Mouse (Mus musculus) cerebellum, postnatal 14 days (tissue): Measurements from ENCODE around the gene Kat6b.
"Not testable (repeated sequence)": the region's sequence is repeated elsewhere in the genome, so short reads cannot be mapped to it uniquely, and the experiment has no call there.

Source experiments
- DNase-seq, 2 experiments: peaks; one replicate each; pipeline ENCODE4 v3.0.0; 2021; ENCODE audit warnings: mixed read lengths in 2 of 2

Gene Kat6b

GRCm38 (mm10) chr14:21481231-21481630, at the start of gene Kat6b:
Gene Kat6b, plus strand, starts transcription at chr14:21481434.
- DNase-seq = no peak

- DNase-seq = no peak
Measured at GRCm38 (mm10) chr14:21433415-21433814, 47.8 kb upstream of the Kat6b start.

GRCm38 (mm10) chr14:21433995-21434394, 47.2 kb upstream of the Kat6b start:
- DNase-seq = no peak

- DNase-seq = no peak
Measured at GRCm38 (mm10) chr14:21434686-21435085, 46.5 kb upstream of the Kat6b start.

- DNase-seq = no peak
Measured at GRCm38 (mm10) chr14:21439785-21440184, 41.4 kb upstream of the Kat6b start.

GRCm38 (mm10) chr14:21440526-21440925, 40.7 kb upstream of the Kat6b start:
- no peak for DNase-seq

GRCm38 (mm10) chr14:21441772-21442533, 39.3 kb upstream of the Kat6b start:
- no peak for DNase-seq

- no peak for DNase-seq
Measured at GRCm38 (mm10) chr14:21452581-21452980, 28.7 kb upstream of the Kat6b start.

- no peak for DNase-seq
Measured at GRCm38 (mm10) chr14:21453896-21454295, 27.3 kb upstream of the Kat6b start.

- no peak for DNase-seq
Measured at GRCm38 (mm10) chr14:21455654-21456350, 25.4 kb upstream of the Kat6b start.

- DNase-seq = no peak
Measured at GRCm38 (mm10) chr14:21456526-21456925, 24.7 kb upstream of the Kat6b start.

- no peak for DNase-seq
Measured at GRCm38 (mm10) chr14:21457876-21458275, 23.4 kb upstream of the Kat6b start.

- no peak for DNase-seq
Measured at GRCm38 (mm10) chr14:21458696-21459095, 22.5 kb upstream of the Kat6b start.

GRCm38 (mm10) chr14:21459163-21459562, 22.1 kb upstream of the Kat6b start:
- DNase-seq = peak; percentile 52 to 65

GRCm38 (mm10) chr14:21462398-21462797, 18.8 kb upstream of the Kat6b start:
- DNase-seq = no peak

- no peak for DNase-seq
Measured at GRCm38 (mm10) chr14:21463117-21463712, 18.0 kb upstream of the Kat6b start.

GRCm38 (mm10) chr14:21470386-21470785, 10.8 kb upstream of the Kat6b start:
- no peak for DNase-seq

- no peak for DNase-seq
Measured at GRCm38 (mm10) chr14:21471975-21472374, 9.3 kb upstream of the Kat6b start.

GRCm38 (mm10) chr14:21474593-21475132, 6.6 kb upstream of the Kat6b start:
- DNase-seq = not testable (repeated sequence)

- DNase-seq = peak in 1 of 2 experiments; percentile 9
Measured at GRCm38 (mm10) chr14:21477181-21477580, 4.1 kb upstream of the Kat6b start.

- no peak for DNase-seq
Measured at GRCm38 (mm10) chr14:21479566-21479965, 1.7 kb upstream of the Kat6b start.

- no peak for DNase-seq
Measured at GRCm38 (mm10) chr14:21480191-21480590, 1.0 kb upstream of the Kat6b start.

GRCm38 (mm10) chr14:21484199-21484598, 3.0 kb downstream of the Kat6b start:
- DNase-seq = no peak

- DNase-seq = no peak
Measured at GRCm38 (mm10) chr14:21484693-21485092, 3.5 kb downstream of the Kat6b start.
